Mouse (Mus musculus): ENCODE data around the gene Olfr807.

Gene Olfr807

DNA sequence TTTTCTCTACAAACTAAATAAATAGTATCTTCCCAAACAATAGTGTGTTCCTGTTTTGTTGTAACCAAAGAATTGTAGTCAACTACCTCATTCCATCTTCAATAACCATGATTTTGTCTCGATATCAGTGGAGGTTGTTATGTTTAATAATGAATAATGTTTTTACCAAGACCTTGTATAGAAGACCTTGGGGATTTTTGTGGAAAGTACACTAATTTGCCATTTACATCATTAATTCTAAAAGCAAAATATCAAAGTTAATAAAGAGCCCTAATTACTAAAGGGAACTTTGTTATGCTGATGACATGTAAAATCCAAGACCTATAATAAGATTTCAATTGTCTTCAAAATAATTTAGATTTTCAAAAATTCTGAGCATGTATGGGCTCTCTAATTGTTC, at the start of gene Olfr807:
Olfr807 (minus strand) TSS at position 101 of the 400 bp plus-strand sequence.
- no peak for DNase-seq (ENCODE audit: low spot score in 2 of 2)

DNA sequence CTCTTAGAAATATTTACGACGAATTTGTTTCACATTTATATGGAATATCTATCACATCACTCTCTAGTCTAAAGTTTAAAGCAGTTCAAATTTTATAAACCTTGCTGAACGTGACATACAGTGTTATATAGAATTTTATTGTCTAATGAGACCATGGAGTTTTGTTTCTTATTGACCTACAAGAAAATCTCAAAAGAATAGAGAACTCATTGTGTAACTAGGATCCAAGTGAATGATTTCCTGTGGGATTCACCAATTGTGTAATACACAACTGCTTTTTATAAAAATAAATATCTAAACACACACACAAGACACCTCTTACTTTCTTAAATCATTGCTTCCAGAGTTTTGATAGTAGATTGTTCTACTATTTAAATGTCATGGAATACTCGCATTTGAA, 46.7 kb upstream of the Olfr807 start, which contains the start of gene Olfr811:
Olfr811 (minus strand) TSS at position 101 of the 400 bp plus-strand sequence.
- no peak for DNase-seq (ENCODE audit: low spot score in 2 of 2)

DNA sequence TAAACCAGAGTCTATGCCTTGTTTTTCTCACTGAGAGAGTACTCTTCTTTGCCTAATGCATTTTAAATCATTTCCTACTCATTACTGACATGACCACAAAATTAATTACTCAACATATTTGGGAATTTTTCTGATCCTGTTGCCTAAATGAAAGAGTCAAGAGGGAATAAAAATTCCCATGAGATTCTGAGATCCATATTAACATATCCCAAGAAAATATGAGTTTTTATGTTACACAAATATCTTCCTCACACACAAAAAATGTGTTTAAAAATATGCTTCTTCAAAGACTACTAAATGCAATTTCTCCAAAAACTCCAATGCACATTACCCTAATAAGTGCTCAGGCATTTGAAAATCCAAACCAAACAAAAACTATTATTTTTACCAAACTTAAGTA, 37.2 kb upstream of the Olfr807 start, which contains the start of gene Olfr810:
Olfr810 (minus strand) TSS at position 101 of the 400 bp plus-strand sequence.
- no peak for DNase-seq (ENCODE audit: low spot score in 2 of 2)

GRCm38 (mm10) chr10:129778123-129778522, 20.5 kb upstream of the Olfr807 start:
- no peak for DNase-seq (ENCODE audit: low spot score in 2 of 2)

DNA sequence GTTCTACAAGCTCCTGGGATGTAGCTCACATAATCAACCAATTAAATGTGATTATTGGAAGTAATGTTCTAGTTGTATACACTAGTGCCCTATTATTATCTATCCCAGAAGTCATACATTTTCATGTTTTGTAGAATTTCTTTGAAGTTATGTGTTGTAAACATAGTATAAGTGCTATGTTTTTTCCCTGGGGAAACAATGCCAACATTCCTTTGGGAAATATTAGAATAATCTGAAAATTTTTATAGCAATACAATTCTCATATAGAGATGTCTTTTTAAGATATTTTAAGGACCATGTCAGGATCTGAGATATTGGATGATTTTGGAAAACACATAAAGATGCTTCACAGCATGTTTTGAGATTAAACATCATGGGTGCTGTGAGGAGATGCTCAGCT, 16.7 kb upstream of the Olfr807 start, which contains the start of gene Olfr809:
Olfr809 (plus strand) TSS at position 301 of the 400 bp plus-strand sequence.
- DNase-seq (ENCODE audit: low spot score in 2 of 2), result no peak

DNA sequence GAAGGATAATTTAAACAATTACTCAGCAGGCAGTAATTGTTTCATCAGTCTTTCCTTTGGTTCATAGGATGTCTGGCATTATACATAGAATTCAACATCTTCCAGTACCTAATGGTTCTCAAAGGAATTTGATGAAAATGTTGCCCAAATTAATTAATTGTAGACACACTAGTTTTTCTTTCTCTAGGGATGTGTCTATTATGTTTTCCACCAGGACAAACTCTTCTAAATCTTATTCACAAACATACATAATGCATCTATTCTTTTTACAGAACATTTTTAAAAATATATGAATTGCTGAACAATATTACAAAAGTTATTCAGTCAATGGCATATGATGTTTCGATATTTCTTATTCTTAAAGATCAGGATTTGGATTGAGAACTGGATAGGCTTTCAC, 7.6 kb upstream of the Olfr807 start, which contains the start of gene Olfr808:
Olfr808 (plus strand) TSS at position 301 of the 400 bp plus-strand sequence.
- DNase-seq (ENCODE audit: low spot score in 2 of 2), result no peak

GRCm38 (mm10) chr10:129741821-129742220, 15.8 kb downstream of the Olfr807 start, which contains the start of gene Olfr806:
Gene Olfr806 (minus strand): TSS chr10:129741921.
- DNase-seq (ENCODE audit: low spot score in 2 of 2), result no peak

DNA sequence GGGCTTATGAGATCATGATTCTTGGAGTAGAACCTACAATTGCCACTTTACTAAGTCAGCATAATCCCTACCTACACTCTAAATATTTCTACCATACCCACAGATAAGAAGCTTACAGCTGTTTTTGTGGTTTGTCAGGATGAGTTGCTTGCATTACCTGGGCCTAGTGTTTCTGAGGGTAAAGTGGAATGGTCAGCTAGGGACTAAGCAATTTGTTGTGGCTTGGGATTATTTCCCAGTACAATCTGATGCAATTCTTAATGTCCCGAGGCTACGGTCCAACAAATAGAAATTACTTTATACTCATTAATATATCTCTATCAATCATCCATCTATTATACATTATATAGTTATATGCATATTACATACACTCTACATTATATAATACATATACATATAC, 28.3 kb downstream of the Olfr807 start, which contains the start of gene Olfr805:
Olfr805 (minus strand) TSS at position 101 of the 400 bp plus-strand sequence.
- DNase-seq (ENCODE audit: low spot score in 2 of 2), result no peak
